Mouse (Mus musculus): ENCODE measurements around the gene Arnt2. TPM values are rescaled to one million over a fixed set of nuclear protein-coding genes. Genes with fewer than 3 reads are reported as not detected.

Gene Arnt2
- polyA plus RNA-seq, 1 experiment from 2014 or later: 12.2 TPM

DNA sequence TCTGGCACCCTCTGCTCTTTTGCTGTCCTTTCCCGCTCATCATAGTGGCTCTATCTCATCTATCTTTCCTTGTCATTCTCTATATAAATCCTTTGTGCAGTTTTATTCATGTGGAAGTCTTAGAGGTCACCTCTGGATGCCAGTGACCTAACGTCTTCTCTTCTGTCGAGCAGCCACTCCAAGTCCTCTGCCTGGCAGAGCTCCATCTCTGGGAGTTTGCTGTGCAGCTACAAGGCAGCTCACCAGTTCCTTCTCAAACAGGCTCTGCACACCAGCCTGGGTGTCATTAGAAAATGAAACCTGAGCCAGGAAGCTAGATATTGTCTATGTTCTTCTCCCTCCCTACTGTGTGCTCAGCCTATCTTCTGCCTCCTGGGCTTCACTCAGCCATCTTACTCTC, 98.4 kb downstream of the Arnt2 start:
- no peaks in the 10 kb centered on the region for H3K4me1 ChIP-seq
- H3K9me3 ChIP-seq (replicated peaks): no peaks in the 10 kb centered on the region
- WGBS: 68% methylated on average over 3 of the region's 3 CpGs
- no peaks in the 10 kb centered on the region for H3K27me3 ChIP-seq
- H3K36me3 ChIP-seq: peaks cover 10% of the 10 kb centered on the region; the same call in 1 of the 2 replicates
- no peak for ATAC-seq (replicated peaks; ENCODE audit: low FRiP score)
- no peak overlapping the region for H3K4me3 ChIP-seq (replicated peaks)
- no peak overlapping the region for H3K27ac ChIP-seq
- H3K9ac ChIP-seq: no peak overlapping the region
- H3K4me2 ChIP-seq: no peak overlapping the region

- H3K4me3 ChIP-seq (replicated peaks): no peak overlapping the region
- 90% methylated on average over 4 of the region's 4 CpGs for WGBS
- H3K4me2 ChIP-seq: no peak overlapping the region
- H3K36me3 ChIP-seq: peaks cover 10% of the 10 kb centered on the region; the same call in 1 of the 2 replicates
- no peak overlapping the region for H3K9ac ChIP-seq
- no peaks in the 10 kb centered on the region for H3K9me3 ChIP-seq (replicated peaks)
- H3K27me3 ChIP-seq: no peaks in the 10 kb centered on the region
- ATAC-seq (replicated peaks; ENCODE audit: low FRiP score): no peak
- no peaks in the 10 kb centered on the region for H3K4me1 ChIP-seq
- no peak overlapping the region for H3K27ac ChIP-seq
Observed at GRCm38 (mm10) chr7:84310909-84311311, 99.1 kb downstream of the Arnt2 start.

- 92% methylated on average over 3 of the region's 3 CpGs for WGBS
- Histone ChIP-seq H3K36me3 (peaks cover 10% of the 10 kb centered on the region; the same call in 1 of the 2 replicates), H3K27me3 (no peaks in the 10 kb centered on the region), H3K27ac (no peak overlapping the region), H3K4me1 (no peaks in the 10 kb centered on the region), H3K4me2 (no peak overlapping the region), H3K4me3 (replicated peaks) (no peak overlapping the region), H3K9me3 (replicated peaks) (no peaks in the 10 kb centered on the region), H3K9ac (no peak overlapping the region)
- ATAC-seq (replicated peaks; ENCODE audit: low FRiP score): no peak
Observed at GRCm38 (mm10) chr7:84307329-84307925, 102.5 kb downstream of the Arnt2 start.

DNA sequence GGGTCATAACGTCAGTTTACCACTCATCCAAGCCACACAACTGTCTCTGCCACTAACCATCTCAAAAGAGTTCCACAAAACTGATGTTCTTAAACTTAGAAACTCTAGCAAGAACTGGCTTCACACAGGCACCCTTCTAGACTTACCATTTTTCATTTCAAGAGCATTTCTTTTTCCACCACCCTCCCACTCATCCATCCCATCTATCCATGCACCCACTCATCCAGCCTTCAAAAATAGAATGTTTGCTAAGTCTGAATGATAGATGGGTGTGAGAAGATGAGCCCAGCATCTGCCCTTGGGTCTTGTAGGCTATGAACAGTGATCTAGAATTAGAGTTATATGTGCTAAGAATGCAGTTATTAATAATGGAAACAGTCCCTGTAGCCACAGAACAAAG, 109.7 kb downstream of the Arnt2 start:
- 93% methylated on average over 1 of the region's 1 CpGs for WGBS

DNA sequence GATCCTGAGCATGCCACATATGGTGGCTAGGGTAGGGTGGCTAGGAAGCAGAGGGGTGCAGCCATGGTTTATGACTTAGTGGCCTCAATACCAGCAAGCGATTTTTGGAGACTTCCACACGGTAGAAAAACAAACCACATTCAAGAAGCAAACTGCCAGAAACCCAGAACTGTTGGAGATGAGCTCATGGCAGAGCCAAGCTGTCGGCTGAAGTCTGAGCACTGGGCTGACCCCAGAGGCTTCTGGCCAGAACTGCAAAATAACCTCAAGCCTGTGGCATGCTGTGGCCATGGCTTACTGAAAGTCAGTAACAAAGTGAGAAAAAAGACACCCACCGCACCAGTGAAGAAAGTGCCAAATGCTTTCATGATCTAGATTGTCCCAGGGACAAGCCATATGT, 110.4 kb downstream of the Arnt2 start:
- H3K4me2 ChIP-seq: no peak overlapping the region
- no peaks in the 10 kb centered on the region for H3K27me3 ChIP-seq
- ATAC-seq (replicated peaks; ENCODE audit: low FRiP score): no peak
- no peaks in the 10 kb centered on the region for H3K9me3 ChIP-seq (replicated peaks)
- no peak overlapping the region for H3K4me3 ChIP-seq (replicated peaks)
- H3K4me1 ChIP-seq: no peaks in the 10 kb centered on the region
- no peak overlapping the region for H3K27ac ChIP-seq
- no peak overlapping the region for H3K9ac ChIP-seq
- H3K36me3 ChIP-seq: no peaks in the 10 kb centered on the region
- WGBS: 65% methylated on average over 4 of the region's 4 CpGs

More for the DNA sequence above, 109.7 kb downstream of the Arnt2 start:
- Histone ChIP-seq H3K4me1 (no peaks in the 10 kb centered on the region), H3K27ac (no peak overlapping the region), H3K4me2 (no peak overlapping the region), H3K36me3 (no peaks in the 10 kb centered on the region), H3K9me3 (replicated peaks) (no peaks in the 10 kb centered on the region), H3K4me3 (replicated peaks) (no peak overlapping the region), H3K9ac (no peak overlapping the region), H3K27me3 (no peaks in the 10 kb centered on the region)
- no peak for ATAC-seq (replicated peaks; ENCODE audit: low FRiP score)

GRCm38 (mm10) chr7:84293054-84293453, 116.9 kb downstream of the Arnt2 start:
- H3K4me2 ChIP-seq: no peak overlapping the region
- H3K9ac ChIP-seq: no peak overlapping the region
- no peaks in the 10 kb centered on the region for H3K9me3 ChIP-seq (replicated peaks)
- 82% methylated on average over 7 of the region's 7 CpGs for WGBS
- no peak overlapping the region for H3K4me3 ChIP-seq (replicated peaks)
- no peaks in the 10 kb centered on the region for H3K4me1 ChIP-seq
- no peak overlapping the region for H3K27ac ChIP-seq
- peaks cover 4% of the 10 kb centered on the region; the same call in 1 of the 2 replicates for H3K36me3 ChIP-seq
- no peaks in the 10 kb centered on the region for H3K27me3 ChIP-seq
- ATAC-seq (replicated peaks; ENCODE audit: low FRiP score): no peak

DNA sequence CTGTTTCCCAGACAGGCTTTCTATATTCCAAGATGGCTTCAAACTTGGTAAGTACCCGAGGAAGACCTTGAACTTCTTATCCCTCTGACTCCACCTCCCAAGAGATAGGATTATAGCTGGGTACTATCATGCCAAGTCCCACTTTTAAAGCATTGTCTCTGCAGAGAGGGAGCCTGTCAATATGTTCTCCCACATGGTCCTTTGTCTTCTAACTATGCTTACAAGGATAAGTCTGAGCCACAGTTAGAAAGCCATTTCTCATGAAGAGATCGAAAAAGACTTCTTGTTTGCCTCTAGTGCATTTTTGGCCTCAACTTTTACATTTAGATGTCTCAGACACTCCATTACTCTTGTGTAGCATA, 122.8 kb downstream of the Arnt2 start:
- Histone ChIP-seq H3K9ac (no peak overlapping the region), H3K4me3 (replicated peaks) (no peak overlapping the region), H3K4me1 (no peaks in the 10 kb centered on the region), H3K27me3 (no peaks in the 10 kb centered on the region), H3K36me3 (peaks cover 10% of the 10 kb centered on the region), H3K27ac (no peak overlapping the region), H3K9me3 (replicated peaks) (no peaks in the 10 kb centered on the region), H3K4me2 (no peak overlapping the region)
- WGBS: 84% methylated on average over 2 of the region's 2 CpGs
- no peak for ATAC-seq (replicated peaks; ENCODE audit: low FRiP score)

DNA sequence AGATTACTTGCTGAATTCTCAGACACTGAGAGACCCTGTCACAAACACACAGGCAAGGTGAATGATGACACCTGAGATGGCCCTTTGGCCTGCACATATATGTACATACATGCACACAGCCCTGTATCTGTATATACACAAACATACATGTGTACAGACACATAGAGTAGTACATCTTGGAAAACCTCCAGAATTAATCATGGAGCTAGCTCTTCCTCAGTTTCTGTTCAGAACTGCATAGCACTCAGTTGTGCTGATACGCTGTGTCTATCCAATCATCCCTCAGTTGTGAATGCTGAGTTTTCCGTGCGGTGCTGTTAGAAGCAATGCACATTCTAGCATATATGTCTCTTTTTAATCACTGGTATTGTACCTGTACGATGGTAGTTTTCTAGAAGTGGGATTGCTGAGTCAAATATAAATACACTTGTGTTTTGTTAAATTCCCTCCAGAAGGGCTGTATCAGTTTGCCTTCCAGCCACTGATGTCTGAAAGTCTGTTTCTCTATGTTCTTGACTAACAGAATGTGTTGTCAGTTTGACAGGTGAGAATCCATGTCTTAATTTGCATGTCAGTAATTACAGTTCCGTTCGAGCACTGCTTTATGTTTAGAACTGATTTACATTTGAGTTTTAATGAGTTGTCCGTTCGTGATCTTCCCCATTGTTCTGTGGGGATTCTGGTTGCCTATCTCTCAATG, 123.3 kb downstream of the Arnt2 start:
- no peak for ATAC-seq (replicated peaks; ENCODE audit: low FRiP score)
- no peak overlapping the region for H3K9ac ChIP-seq

DNA sequence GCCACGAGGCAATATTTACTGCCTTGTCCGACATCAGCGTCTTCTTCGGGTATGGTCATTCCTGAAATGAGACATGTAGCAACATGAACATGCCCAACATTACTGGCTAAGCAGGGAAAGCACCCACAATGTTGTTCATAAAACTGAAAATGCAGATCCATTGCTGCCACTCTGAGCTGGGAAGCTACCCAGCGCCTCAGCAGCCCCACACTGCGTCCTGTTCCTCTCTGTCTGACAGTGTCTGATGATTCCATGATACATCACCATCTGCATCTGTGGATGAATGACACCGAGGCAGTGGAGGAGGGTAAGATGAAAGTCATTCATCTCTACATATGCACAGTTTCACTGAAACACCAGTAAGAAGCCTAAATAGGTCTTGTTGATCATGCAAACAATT, 124.2 kb downstream of the Arnt2 start:
- 87% methylated on average over 7 of the region's 7 CpGs for WGBS
- Histone ChIP-seq H3K4me2 (no peak overlapping the region), H3K9ac (no peak overlapping the region), H3K4me1 (no peaks in the 10 kb centered on the region), H3K27ac (no peak overlapping the region), H3K9me3 (replicated peaks) (no peaks in the 10 kb centered on the region), H3K27me3 (no peaks in the 10 kb centered on the region), H3K4me3 (replicated peaks) (no peak overlapping the region), H3K36me3 (peaks cover 18% of the 10 kb centered on the region)
- ATAC-seq (replicated peaks; ENCODE audit: low FRiP score): no peak

More for the DNA sequence above, 123.3 kb downstream of the Arnt2 start:
- 93% methylated on average over 8 of the region's 8 CpGs for WGBS
- H3K27ac ChIP-seq: no peak overlapping the region
- no peaks in the 10 kb centered on the region for H3K9me3 ChIP-seq (replicated peaks)
- no peak overlapping the region for H3K4me2 ChIP-seq
- no peaks in the 10 kb centered on the region for H3K4me1 ChIP-seq
- no peaks in the 10 kb centered on the region for H3K27me3 ChIP-seq
- H3K4me3 ChIP-seq (replicated peaks): no peak overlapping the region
- H3K36me3 ChIP-seq: peaks cover 14% of the 10 kb centered on the region

GRCm38 (mm10) chr7:84284974-84285373, 125.0 kb downstream of the Arnt2 start:
- WGBS: 63% methylated on average over 3 of the region's 3 CpGs

DNA sequence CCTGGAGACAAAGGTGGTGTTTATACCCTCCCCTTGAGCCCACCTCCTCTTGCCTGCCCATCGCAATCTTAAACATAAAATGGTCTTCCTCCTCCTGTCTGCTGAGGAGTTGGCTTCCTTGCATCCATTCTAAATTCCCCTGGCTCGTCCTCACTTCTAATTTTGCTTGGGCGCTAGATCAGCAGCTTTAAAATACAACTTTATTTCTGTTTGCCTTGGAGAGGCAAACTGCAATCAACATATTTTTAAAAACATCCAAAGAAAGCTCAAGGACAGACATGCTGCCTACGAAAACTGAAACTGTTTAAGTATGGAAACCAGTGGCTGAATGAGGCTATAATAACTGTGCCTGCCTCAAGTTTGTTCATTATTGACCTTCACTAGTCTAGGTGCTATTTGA, 127.7 kb downstream of the Arnt2 start:
- Histone ChIP-seq H3K27me3 (no peaks in the 10 kb centered on the region), H3K9ac (no peak overlapping the region), H3K9me3 (replicated peaks) (no peaks in the 10 kb centered on the region), H3K4me2 (no peak overlapping the region), H3K36me3 (peaks cover 23% of the 10 kb centered on the region), H3K4me1 (no peaks in the 10 kb centered on the region), H3K4me3 (replicated peaks) (no peak overlapping the region), H3K27ac (no peak overlapping the region)
- no peak for ATAC-seq (replicated peaks; ENCODE audit: low FRiP score)
- 94% methylated on average over 4 of the region's 4 CpGs for WGBS

More at GRCm38 (mm10) chr7:84284974-84285373, 125.0 kb downstream of the Arnt2 start:
- no peak overlapping the region for H3K9ac ChIP-seq
- H3K36me3 ChIP-seq: peaks cover 24% of the 10 kb centered on the region
- H3K9me3 ChIP-seq (replicated peaks): no peaks in the 10 kb centered on the region
- H3K27me3 ChIP-seq: no peaks in the 10 kb centered on the region
- no peaks in the 10 kb centered on the region for H3K4me1 ChIP-seq
- H3K27ac ChIP-seq: no peak overlapping the region
- ATAC-seq (replicated peaks; ENCODE audit: low FRiP score): no peak
- no peak overlapping the region for H3K4me3 ChIP-seq (replicated peaks)
- no peak overlapping the region for H3K4me2 ChIP-seq

- no peak overlapping the region for H3K4me3 ChIP-seq (replicated peaks)
- peaks cover 22% of the 10 kb centered on the region for H3K36me3 ChIP-seq
- H3K27me3 ChIP-seq: no peaks in the 10 kb centered on the region
- H3K9me3 ChIP-seq (replicated peaks): no peaks in the 10 kb centered on the region
- ATAC-seq (replicated peaks; ENCODE audit: low FRiP score): no peak
- H3K9ac ChIP-seq: no peak overlapping the region
- H3K27ac ChIP-seq: no peak overlapping the region
- peaks cover 5% of the 10 kb centered on the region for H3K4me1 ChIP-seq
- 62% methylated on average over 1 of the region's 1 CpGs for WGBS
- H3K4me2 ChIP-seq: no peak overlapping the region
Observed at GRCm38 (mm10) chr7:84279231-84279630, 130.7 kb downstream of the Arnt2 start.

All from kidney, embryonic 15.5 days (tissue).